Mouse (Mus musculus) heart, adult 2 months (tissue): ENCODE results near the gene Smim17.

Experiments used
- CTCF ChIP-seq: fragments of 200-600 bp; IDR thresholded peaks from 2 replicates; pipeline ENCODE4 v1.8.1; 2022; ENCODE audit warnings: antibody characterized with exemption, mild to moderate bottlenecking, moderate library complexity
- EP300 ChIP-seq: fragments of 200-500 bp; IDR thresholded peaks from 2 replicates; pipeline ENCODE4 v1.6.1; 2011; ENCODE audit warnings: low read depth, low read length, control low read depth; ENCODE audit not compliant: insufficient read depth
- POLR2A ChIP-seq: fragments of 200-500 bp; IDR thresholded peaks from 2 replicates; pipeline ENCODE4 v1.6.1; 2011; ENCODE audit warnings: mild to moderate bottlenecking, low read depth, low read length, control low read depth; ENCODE audit not compliant: insufficient read depth

GRCm38 (mm10) chr7:6429381-6429780, 30.9 kb downstream of the Smim17 start:
- TF ChIP-seq CTCF (peak; percentile 11; the same call in 1 of the 2 replicates), POLR2A (no peak), EP300 (no peak)
